Mouse (Mus musculus): ENCODE data around the gene Rab9. TPM values are rescaled to one million over a fixed set of nuclear protein-coding genes. Genes with fewer than 3 reads are reported as not detected.
"Not testable (repeated sequence)": the region's sequence is repeated elsewhere in the genome, so short reads cannot be mapped to it uniquely, and the experiment has no call there.

Rab9 gene
- 27.4 and 28.9 TPM in 2 replicates for polyA plus RNA-seq (2016; fragmentation: Nextera tagmentation; extraction: Ambion mirVana)

GRCm38 (mm10) chrX:166479365-166479983, at the start of gene Rab9:
Rab9 (minus strand) TSS chrX:166479867.
- 0 out of 2 replicates have a peak, but pooled peaks cover 7% of the 10 kb centered on the region for H3K27me3 ChIP-seq (replicated peaks)
- H3K9ac ChIP-seq, result peak within 1 kb of the TSS; percentile 78
- H3K27ac ChIP-seq, result peak within 1 kb of the TSS; percentile 75
- WGBS (ENCODE audit: insufficient replicate concordance), result 16% methylated on average over 37 of the region's 41 CpGs
- ATAC-seq, result peak; percentile 98
- peak within 1 kb of the TSS; percentile 69 for H3K4me2 ChIP-seq
- peaks cover 10% of the 10 kb centered on the region; the same call in 1 of the 2 replicates for H3K4me1 ChIP-seq
- no peaks in the 10 kb centered on the region for H3K9me3 ChIP-seq (replicated peaks)
- H3K4me3 ChIP-seq, result peak within 1 kb of the TSS; percentile 74
- H3K36me3 ChIP-seq, result peaks cover 18% of the 10 kb centered on the region; the same call in 1 of the 2 replicates

DNA sequence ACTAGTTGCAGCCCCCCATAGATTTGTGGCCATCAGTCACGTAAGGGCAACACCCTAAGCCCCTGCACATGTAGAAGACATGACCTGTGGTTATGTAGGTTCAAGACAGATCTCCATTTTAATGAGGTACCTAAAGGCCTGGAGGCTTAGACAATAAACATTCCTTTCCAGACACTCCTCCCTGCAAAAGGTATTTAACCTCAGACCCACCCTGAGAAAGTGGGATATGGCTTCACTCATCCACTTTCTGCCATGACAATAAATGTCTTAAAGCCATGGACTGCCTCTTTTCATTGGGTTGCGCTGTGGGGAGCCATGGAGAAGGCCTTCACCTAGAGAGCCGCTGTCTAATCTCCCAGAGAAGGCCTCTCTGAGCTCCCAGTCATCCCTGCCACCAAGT, 48.5 kb upstream of the Rab9 start:
- no peak overlapping the region for H3K4me2 ChIP-seq
- no peaks in the 10 kb centered on the region for H3K27me3 ChIP-seq (replicated peaks)
- 84% methylated on average over 3 of the region's 3 CpGs for WGBS (ENCODE audit: insufficient replicate concordance)
- no peaks in the 10 kb centered on the region for H3K4me1 ChIP-seq
- no peak overlapping the region for H3K27ac ChIP-seq
- H3K9ac ChIP-seq, result no peak overlapping the region
- H3K9me3 ChIP-seq (replicated peaks), result no peaks in the 10 kb centered on the region
- no peaks in the 10 kb centered on the region for H3K36me3 ChIP-seq
- no peak overlapping the region for H3K4me3 ChIP-seq
- ATAC-seq, result no peak

GRCm38 (mm10) chrX:166525637-166526315, 46.1 kb upstream of the Rab9 start:
- ATAC-seq, result no peak
- H3K9ac ChIP-seq, result no peak overlapping the region
- H3K4me1 ChIP-seq, result no peaks in the 10 kb centered on the region
- no peaks in the 10 kb centered on the region for H3K36me3 ChIP-seq
- H3K27me3 ChIP-seq (replicated peaks), result no peaks in the 10 kb centered on the region
- no peaks in the 10 kb centered on the region for H3K9me3 ChIP-seq (replicated peaks)
- no peak overlapping the region for H3K4me2 ChIP-seq
- H3K4me3 ChIP-seq, result no peak overlapping the region
- H3K27ac ChIP-seq, result no peak overlapping the region
- 72% methylated on average over 2 of the region's 2 CpGs for WGBS (ENCODE audit: insufficient replicate concordance)

DNA sequence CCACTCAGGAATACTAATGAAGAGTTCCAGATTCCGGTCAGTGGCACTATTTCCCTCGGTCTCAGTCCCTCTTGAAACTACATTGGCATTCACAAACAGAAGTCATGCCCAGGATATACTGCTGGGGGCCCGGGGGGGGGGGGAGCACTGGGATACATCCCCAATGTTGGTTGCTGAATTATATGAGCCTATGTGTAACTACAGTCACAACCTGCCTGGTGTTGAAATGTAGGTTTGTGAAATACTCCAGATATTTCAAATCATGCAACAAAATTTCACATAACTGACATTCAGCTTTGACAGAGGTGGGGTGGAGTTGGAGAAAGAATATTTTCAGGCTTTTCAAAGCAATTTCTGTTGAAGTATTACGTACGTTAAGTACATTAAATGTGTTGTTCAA, 41.1 kb upstream of the Rab9 start:
- no peaks in the 10 kb centered on the region for H3K27me3 ChIP-seq (replicated peaks)
- no peaks in the 10 kb centered on the region for H3K9me3 ChIP-seq (replicated peaks)
- H3K27ac ChIP-seq, result no peak overlapping the region
- 77% methylated on average over 5 of the region's 5 CpGs for WGBS (ENCODE audit: insufficient replicate concordance)
- H3K4me3 ChIP-seq, result no peak overlapping the region
- H3K9ac ChIP-seq, result no peak overlapping the region
- no peak overlapping the region for H3K4me2 ChIP-seq
- no peak for ATAC-seq
- H3K36me3 ChIP-seq, result no peaks in the 10 kb centered on the region
- H3K4me1 ChIP-seq, result no peaks in the 10 kb centered on the region

DNA sequence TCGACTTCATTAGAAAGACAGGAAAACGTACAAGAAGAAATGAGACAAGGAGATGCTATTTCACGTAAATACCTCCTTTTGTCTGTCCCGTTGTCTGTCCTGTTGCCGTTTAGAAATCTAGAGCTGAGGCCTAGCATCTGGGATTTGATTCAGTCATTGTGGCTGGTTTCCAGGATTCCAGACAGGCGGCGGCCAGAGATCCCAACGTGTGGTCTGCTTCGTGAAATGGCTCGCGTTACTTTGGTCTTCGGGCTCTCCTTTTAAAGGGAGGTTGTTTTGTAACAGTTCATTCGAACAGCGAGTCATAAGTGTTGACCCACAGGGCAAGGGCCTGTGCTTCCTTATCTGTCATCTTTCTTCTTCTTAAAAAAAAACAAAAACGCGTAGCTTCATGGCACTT, 38.7 kb upstream of the Rab9 start, which contains the start of gene Tceanc:
Gene Tceanc, minus strand, starts transcription at position 223 of the 400 bp plus-strand sequence.
- Histone ChIP-seq H3K9me3 (replicated peaks) (no peaks in the 10 kb centered on the region), H3K36me3 (no peaks in the 10 kb centered on the region), H3K27me3 (replicated peaks) (no peaks in the 10 kb centered on the region; the same call in 1 of the 2 replicates), H3K4me1 (peaks cover 9% of the 10 kb centered on the region), H3K4me2 (no peak within 1 kb of the TSS), H3K27ac (no peak within 1 kb of the TSS), H3K4me3 (no peak within 1 kb of the TSS), H3K9ac (no peak within 1 kb of the TSS)
- WGBS (ENCODE audit: insufficient replicate concordance), result 72% methylated on average over 16 of the region's 16 CpGs
- ATAC-seq, result no peak

GRCm38 (mm10) chrX:166516631-166517030, 37.0 kb upstream of the Rab9 start:
- Histone ChIP-seq H3K36me3 (no peaks in the 10 kb centered on the region), H3K27me3 (replicated peaks) (no peaks in the 10 kb centered on the region; the same call in 1 of the 2 replicates), H3K4me2 (no peak overlapping the region), H3K9me3 (replicated peaks) (no peaks in the 10 kb centered on the region), H3K4me3 (no peak overlapping the region), H3K4me1 (peaks cover 17% of the 10 kb centered on the region), H3K9ac (no peak overlapping the region), H3K27ac (no peak overlapping the region)
- ATAC-seq, result no peak
- WGBS (ENCODE audit: insufficient replicate concordance), result 47% methylated on average over 1 of the region's 1 CpGs

GRCm38 (mm10) chrX:166515923-166516322, 36.3 kb upstream of the Rab9 start:
- Histone ChIP-seq H3K27me3 (replicated peaks) (no peaks in the 10 kb centered on the region; the same call in 1 of the 2 replicates), H3K4me1 (peaks cover 17% of the 10 kb centered on the region), H3K4me2 (no peak overlapping the region), H3K27ac (no peak overlapping the region), H3K9me3 (replicated peaks) (no peaks in the 10 kb centered on the region), H3K36me3 (no peaks in the 10 kb centered on the region), H3K4me3 (no peak overlapping the region), H3K9ac (no peak overlapping the region)
- no peak for ATAC-seq
- 49% methylated on average over 3 of the region's 3 CpGs for WGBS (ENCODE audit: insufficient replicate concordance)

GRCm38 (mm10) chrX:166514035-166514434, 34.4 kb upstream of the Rab9 start:
- not testable (repeated sequence) for H3K27me3 ChIP-seq (replicated peaks); H3K9me3 ChIP-seq (replicated peaks); H3K27ac ChIP-seq; H3K36me3 ChIP-seq; ATAC-seq; H3K9ac ChIP-seq
- 16% methylated on average over 12 of the region's 12 CpGs for WGBS (ENCODE audit: insufficient replicate concordance)
- Histone ChIP-seq H3K4me1 (peaks cover 22% of the 10 kb centered on the region), H3K4me3 (peak overlapping the region; percentile 19), H3K4me2 (peak overlapping the region; percentile 53)

- no peaks in the 10 kb centered on the region for H3K9me3 ChIP-seq (replicated peaks)
- H3K27me3 ChIP-seq (replicated peaks), result no peaks in the 10 kb centered on the region; the same call in 1 of the 2 replicates
- no peak overlapping the region for H3K4me3 ChIP-seq
- 0 out of 2 replicates have a peak overlapping the region, but pooled peaks have one; percentile 14 for H3K27ac ChIP-seq
- H3K9ac ChIP-seq, result no peak overlapping the region
- ATAC-seq, result peak; percentile 14; the same call in 1 of the 2 replicates
- no peaks in the 10 kb centered on the region for H3K36me3 ChIP-seq
- no peak overlapping the region for H3K4me2 ChIP-seq
- H3K4me1 ChIP-seq, result peaks cover 23% of the 10 kb centered on the region
- WGBS (ENCODE audit: insufficient replicate concordance), result 51% methylated on average over 4 of the region's 4 CpGs
These were observed 32.4 kb upstream of the Rab9 start for GRCm38 (mm10) chrX:166512071-166512470.

GRCm38 (mm10) chrX:166511107-166511506, 31.4 kb upstream of the Rab9 start:
- no peaks in the 10 kb centered on the region for H3K36me3 ChIP-seq
- H3K4me3 ChIP-seq, result no peak overlapping the region
- H3K4me2 ChIP-seq, result peak overlapping the region; percentile 66
- ATAC-seq, result no peak
- H3K9me3 ChIP-seq (replicated peaks), result no peaks in the 10 kb centered on the region
- no peak overlapping the region for H3K9ac ChIP-seq
- no peak overlapping the region for H3K27ac ChIP-seq
- H3K4me1 ChIP-seq, result peaks cover 23% of the 10 kb centered on the region
- no peaks in the 10 kb centered on the region; the same call in 1 of the 2 replicates for H3K27me3 ChIP-seq (replicated peaks)

GRCm38 (mm10) chrX:166509761-166510738, 30.4 kb upstream of the Rab9 start:
- WGBS (ENCODE audit: insufficient replicate concordance), result 9% methylated on average over 65 of the region's 65 CpGs
- peak overlapping the region; percentile 66 for H3K4me2 ChIP-seq

More at GRCm38 (mm10) chrX:166509761-166510738, 30.4 kb upstream of the Rab9 start:
- Histone ChIP-seq H3K9ac (peak overlapping the region; percentile 78), H3K4me3 (peak overlapping the region; percentile 68), H3K4me1 (peaks cover 23% of the 10 kb centered on the region), H3K9me3 (replicated peaks) (no peaks in the 10 kb centered on the region), H3K36me3 (no peaks in the 10 kb centered on the region), H3K27me3 (replicated peaks) (no peaks in the 10 kb centered on the region; the same call in 1 of the 2 replicates), H3K27ac (peak overlapping the region; percentile 89)
- peak; percentile 96 for ATAC-seq

Measured in liver, embryonic 12.5 days (tissue).